Mouse (Mus musculus) left cerebral cortex, adult 18-20 months (tissue): ENCODE results near the gene Map4k5. TPM values are rescaled to one million over a fixed set of nuclear protein-coding genes. Genes with fewer than 3 reads are reported as not detected.

Experiments
- DNase-seq, 2 experiments: peaks; one replicate each; pipeline ENCODE4 v3.0.0; 2021 to 2022; ENCODE audit warnings: low spot score in 2 of 2, mixed read lengths in 1 of 2
- microRNA-seq, 2 experiments: library from miRNA; unstranded; fragments of <30 nt; microRNA quantifications; one replicate each; pipeline ENCODE4 v1.2.0; 2021
- total RNA-seq, 2 experiments: library from RNA; stranded (reverse); gene quantifications; 2 replicates each; pipeline ENCODE4 v1.2.3; 2021

Map4k5 gene
- total RNA-seq, 2 experiments from 2014 or later: 37.6 to 38.6 TPM

GRCm38 (mm10) chr12:69757418-69758141 lies 135.4 kb downstream of the Map4k5 start:
- peak; percentile 47 to 56 for DNase-seq

DNA sequence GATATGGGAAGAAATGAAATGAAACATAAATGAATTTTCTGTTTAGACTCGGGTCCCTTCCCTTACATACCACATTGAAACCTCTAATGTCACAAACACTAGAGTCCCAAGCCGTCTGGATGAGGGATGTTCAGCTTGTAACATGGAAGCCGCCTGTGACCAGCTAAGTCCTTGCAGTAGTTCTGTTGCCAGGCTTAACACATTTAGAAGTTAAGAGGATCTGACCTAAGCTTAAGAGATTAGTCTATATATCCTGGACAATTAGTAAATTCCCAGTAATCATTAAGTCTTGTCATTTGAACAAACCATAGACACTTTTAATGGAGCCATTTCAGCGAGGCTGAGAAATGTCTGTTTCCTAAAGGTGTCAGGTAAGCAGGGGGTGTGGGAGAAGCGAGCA lies 137.0 kb downstream of the Map4k5 start:
- DNase-seq: no peak

DNA sequence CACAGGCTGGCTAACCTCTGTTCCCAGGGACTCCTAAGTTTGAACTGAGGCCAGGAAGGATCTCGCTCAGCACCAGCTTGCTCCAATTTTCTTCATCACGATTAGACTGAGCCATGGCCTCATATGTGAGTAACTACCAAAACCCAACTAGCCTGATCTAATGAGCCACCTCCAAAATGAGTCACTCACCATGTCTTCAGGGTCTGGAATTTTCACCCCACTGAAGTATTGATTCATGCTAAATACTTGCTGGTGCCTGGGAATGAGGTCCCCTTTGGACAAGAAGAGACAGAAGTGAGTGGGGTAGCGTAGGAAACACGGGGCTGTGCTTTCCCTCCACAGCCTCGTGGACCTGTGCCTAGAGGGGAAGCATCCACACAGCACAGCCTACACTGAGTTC lies 139.1 kb downstream of the Map4k5 start:
- DNase-seq: no peak

Small RNA genes within 50 kb of the gene (microRNA-seq; reads per million reads assigned to microRNA genes)
- gene Mir681: 0 reads per million in 2 experiments

Other genes starting within 250 kb of the Map4k5 start
- 10 to 100 TPM; 36.3 to 39.6 TPM for gene Sos2, start 211.3 kb downstream of the Map4k5 start, total RNA-seq
- 10 to 100 TPM; 21.9 TPM for gene L2hgdh, start 168.3 kb downstream of the Map4k5 start, total RNA-seq
- gene Atp5s, start 168.2 kb downstream of the Map4k5 start, total RNA-seq: 10 to 100 TPM; 32.7 to 32.8 TPM
- gene Cdkl1, start 101.9 kb downstream of the Map4k5 start, total RNA-seq: 10 to 100 TPM; 33.2 to 35.5 TPM
- gene Atl1, start 586 bp downstream of the Map4k5 start, total RNA-seq: 100 to 1,000 TPM; 232 to 242 TPM
- gene Sav1, start 93.8 kb upstream of the Map4k5 start, total RNA-seq: 10 to 100 TPM; 17.7 to 18.1 TPM
- 10 to 100 TPM; 54.0 to 66.9 TPM for gene Nin, start 220.5 kb upstream of the Map4k5 start, total RNA-seq